Mouse (Mus musculus) heart, postnatal 0 days (tissue): ENCODE data around the gene Trpm5.

Experiments used
- CTCF ChIP-seq: IDR thresholded peaks from 2 replicates; pipeline ENCODE4 v1.5.1; 2016; ENCODE audit warnings: antibody characterized with exemption, control low read depth, low read depth
- EP300 ChIP-seq: IDR thresholded peaks from 2 replicates; pipeline ENCODE4 v1.6.1; 2016; ENCODE audit warnings: antibody characterized with exemption, low read depth

DNA sequence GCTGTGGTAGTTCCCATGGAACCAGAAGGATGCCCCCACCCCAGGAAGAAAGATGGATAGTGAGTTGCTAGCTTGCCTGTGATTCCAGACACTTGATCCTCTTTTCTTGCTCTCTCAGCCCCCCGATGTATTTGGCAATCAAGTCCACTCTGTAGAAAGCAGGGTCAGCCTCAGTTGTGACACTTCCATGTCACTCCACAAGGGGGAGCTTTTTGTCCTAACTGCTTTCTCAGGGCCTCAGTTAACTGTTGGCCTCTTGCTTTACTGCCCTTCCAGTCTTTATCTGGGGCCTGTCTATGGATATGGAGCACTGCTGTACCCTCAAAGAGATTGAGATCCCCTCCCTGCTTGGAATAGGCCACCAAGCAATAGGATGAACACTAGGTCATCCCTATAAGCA is 21.4 kb downstream of the Trpm5 start:
- TF ChIP-seq CTCF (peak; percentile 56), EP300 (no peak)
